Mouse (Mus musculus) c-Kit-positive CD71-positive TER-119-positive erythroid progenitor cells, embryonic 14.5 days (primary cell): ENCODE measurements around the gene Nudt6.

ENCODE experiments used
- DNase-seq: peaks from one replicate; pipeline ENCODE4 v3.0.0-alpha.2; 2013; ENCODE audit warnings: low spot score

Gene Nudt6

DNA sequence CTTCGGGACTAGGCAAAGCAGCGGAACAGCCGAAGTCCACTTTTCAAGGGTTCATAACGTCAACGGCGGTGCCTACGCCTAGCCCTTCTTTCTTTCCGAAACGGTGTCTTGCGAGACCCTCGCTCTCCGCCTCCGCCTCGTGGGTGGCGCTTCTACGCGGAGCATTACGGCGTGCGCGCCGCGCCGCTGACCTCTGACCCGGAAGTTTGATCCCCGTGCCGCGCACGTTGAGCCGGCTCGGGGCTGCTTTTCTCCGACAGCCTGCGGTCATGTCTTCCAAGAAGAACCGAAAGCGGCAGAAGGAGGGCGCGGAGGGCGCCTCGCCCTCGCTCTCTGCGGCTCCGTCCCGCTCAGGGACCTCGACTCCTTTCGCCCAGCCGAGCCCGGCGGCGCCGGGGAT, at the start of gene Nudt6:
Nudt6 (minus strand) TSS at position 140 of the 400 bp plus-strand sequence.
- DNase-seq: peak; percentile 85

GRCm38 (mm10) chr3:37469353-37469752, 49.3 kb upstream of the Nudt6 start:
- peak; percentile 35 for DNase-seq

GRCm38 (mm10) chr3:37468170-37468569, 48.2 kb upstream of the Nudt6 start:
- DNase-seq: peak; percentile 38

DNA sequence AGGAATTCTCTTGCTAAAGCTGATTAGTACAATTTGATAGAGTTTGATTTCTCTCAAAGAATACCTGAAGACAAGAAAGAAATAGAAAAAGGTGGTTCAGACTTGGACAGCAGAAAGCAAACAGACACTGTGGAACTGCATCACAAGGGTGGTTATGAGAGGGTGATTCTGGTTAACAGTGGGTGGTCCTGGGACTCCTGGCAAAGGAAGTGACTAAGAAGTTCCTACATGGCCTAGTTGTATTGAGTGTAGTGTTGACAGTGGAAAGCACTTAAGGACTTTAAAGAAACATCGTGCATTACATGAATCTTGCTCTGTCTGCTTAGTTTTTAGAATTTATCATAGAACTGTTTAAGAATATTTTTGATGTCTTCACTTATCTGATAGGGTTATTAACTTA, 36.0 kb upstream of the Nudt6 start:
- no peak for DNase-seq

DNA sequence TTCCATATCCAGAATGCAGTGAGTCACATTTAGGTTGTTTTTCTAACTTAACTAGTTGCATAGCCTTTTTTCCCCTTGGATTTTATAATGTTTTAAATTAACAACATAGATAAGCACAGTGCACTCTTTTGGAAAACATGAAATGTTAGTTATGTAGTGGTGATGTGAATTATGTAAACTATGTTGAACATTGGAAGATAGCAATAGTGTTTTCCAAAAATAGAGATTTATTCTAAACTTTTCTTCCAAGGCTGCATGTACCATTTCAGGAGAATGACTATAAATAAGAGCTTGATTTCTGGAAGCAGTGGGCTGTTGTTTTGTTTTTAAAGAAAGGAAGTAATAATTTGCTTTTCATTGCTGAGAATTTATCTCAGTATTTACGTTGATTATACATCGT, 23.4 kb upstream of the Nudt6 start:
- DNase-seq: no peak

- no peak for DNase-seq
Observed at GRCm38 (mm10) chr3:37439770-37440169, 19.8 kb upstream of the Nudt6 start.

DNA sequence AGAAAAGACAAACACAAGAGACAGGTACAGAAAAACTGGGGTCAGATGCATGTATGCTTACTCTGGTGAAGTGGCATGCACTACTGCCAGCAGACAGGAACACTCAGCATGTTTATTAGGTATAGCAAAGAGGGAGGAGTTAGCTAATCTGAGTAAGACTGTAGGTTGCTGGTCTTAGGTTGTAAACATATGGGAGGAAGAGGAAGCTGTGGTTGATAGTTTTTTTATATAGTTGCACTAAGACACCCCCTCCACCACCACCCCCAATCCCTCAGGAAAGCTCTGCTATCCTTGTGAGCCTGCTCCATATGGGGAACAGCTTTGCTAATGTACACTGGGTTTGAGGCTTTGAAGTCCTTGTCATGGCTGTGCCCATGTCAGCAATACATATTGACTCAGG, 10.3 kb upstream of the Nudt6 start:
- no peak for DNase-seq

GRCm38 (mm10) chr3:37426069-37426468, 6.1 kb upstream of the Nudt6 start:
- DNase-seq: no peak

- DNase-seq: peak; percentile 24
Observed at GRCm38 (mm10) chr3:37421179-37421578, 1.2 kb upstream of the Nudt6 start.

- peak; percentile 41 for DNase-seq
Observed at GRCm38 (mm10) chr3:37420641-37421040, 630 bp upstream of the Nudt6 start.

GRCm38 (mm10) chr3:37419458-37419991, 486 bp downstream of the Nudt6 start, which contains the start of gene Spata5:
Gene Spata5, plus strand, starts transcription at chr3:37419896.
- DNase-seq: peak; percentile 100

- peak; percentile 60 for DNase-seq
Observed at GRCm38 (mm10) chr3:37418961-37419457, 1.0 kb downstream of the Nudt6 start.

DNA sequence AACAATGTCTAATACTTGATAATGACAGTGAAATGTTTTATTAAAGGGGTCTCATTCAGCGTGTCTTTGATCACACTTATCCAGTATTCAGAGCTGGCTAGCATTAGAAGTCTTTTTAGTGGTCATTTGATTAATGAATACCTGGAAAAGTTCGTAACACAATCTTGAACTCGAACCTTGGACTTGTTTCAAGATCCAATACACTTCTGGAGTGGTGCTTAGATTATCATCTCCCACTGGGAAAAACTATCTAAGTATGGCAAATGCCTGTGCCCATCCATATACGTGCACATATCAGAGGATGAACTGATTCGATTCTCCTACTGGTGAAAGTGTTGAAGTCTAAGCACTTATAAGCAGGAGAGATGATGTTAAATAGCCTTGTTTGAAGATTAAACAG, 1.7 kb downstream of the Nudt6 start:
- DNase-seq: no peak

GRCm38 (mm10) chr3:37414413-37414960, 5.5 kb downstream of the Nudt6 start:
- peak; percentile 67 for DNase-seq

GRCm38 (mm10) chr3:37413446-37413845, 6.6 kb downstream of the Nudt6 start:
- no peak for DNase-seq

- no peak for DNase-seq
Observed at GRCm38 (mm10) chr3:37407598-37407997, 12.4 kb downstream of the Nudt6 start.

GRCm38 (mm10) chr3:37401729-37402610, 18.0 kb downstream of the Nudt6 start:
- no peak for DNase-seq

GRCm38 (mm10) chr3:37398661-37399395, 21.2 kb downstream of the Nudt6 start:
- DNase-seq: no peak

DNA sequence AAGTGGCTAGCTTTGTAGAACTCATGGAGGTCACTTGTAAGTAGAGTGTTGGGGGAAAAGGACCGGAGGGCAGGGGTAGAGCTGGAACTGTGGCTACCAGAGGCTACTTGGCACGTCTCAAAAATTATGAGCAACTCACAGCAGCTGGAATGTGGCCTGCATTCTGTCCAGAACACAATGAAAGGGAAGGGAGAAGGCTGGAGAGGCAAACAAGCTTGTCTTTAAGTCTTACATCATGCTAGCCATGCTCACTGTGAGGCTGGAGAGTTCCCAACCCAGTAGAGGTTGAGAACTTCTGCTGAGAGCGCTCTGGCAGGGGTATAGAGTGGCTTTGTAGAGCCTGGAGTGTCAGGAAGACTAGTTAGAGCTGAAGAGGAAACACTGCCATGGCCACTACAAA, 22.4 kb downstream of the Nudt6 start:
- DNase-seq: no peak

- DNase-seq: no peak
Observed at GRCm38 (mm10) chr3:37396930-37397608, 22.9 kb downstream of the Nudt6 start.

DNA sequence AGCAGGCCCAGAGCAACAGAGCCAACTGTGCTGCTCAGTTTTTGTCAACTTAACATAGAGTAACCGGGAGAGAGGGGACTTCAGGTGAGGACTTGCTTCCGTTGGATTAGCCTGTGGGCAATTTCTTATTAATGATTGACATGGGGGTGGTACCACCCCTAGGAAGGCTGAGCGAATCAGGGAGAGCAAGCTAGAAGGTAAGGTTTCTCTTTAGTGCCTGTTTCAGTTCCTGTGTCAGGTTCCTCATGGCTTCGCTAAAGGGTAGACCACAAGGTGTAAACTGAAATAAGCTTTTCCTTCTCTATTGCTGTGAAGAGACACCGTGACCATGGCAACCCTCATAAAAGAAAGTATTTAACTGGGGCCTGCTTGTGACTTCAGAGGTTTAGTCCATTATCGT, 32.7 kb downstream of the Nudt6 start:
- no peak for DNase-seq
